Mouse (Mus musculus): ENCODE measurements around the gene Dgat2.

GRCm38 (mm10) chr7:99169717-99170403 lies 12.7 kb downstream of the Dgat2 start:
- TF ChIP-seq CTCF (IDR thresholded peaks at IDR 0.05; ENCODE audit: extremely low read depth, insufficient read depth, low read length) = no peak
- no peak for TF ChIP-seq POLR2A (IDR thresholded peaks at IDR 0.05; ENCODE audit: extremely low read depth, insufficient read depth, low read length)
